Mouse (Mus musculus) telencephalon, adult 2 months (tissue): Measurements from ENCODE around the gene Vamp1.
A peak's percentile ranks its signal among the peaks of the same experiment; 100 is the strongest.

Experiments
- DNase-seq: peaks from one replicate; pipeline ENCODE4 v3.0.0-alpha.2; 2011; ENCODE audit warnings: low read depth, low spot score

Vamp1 gene

DNA sequence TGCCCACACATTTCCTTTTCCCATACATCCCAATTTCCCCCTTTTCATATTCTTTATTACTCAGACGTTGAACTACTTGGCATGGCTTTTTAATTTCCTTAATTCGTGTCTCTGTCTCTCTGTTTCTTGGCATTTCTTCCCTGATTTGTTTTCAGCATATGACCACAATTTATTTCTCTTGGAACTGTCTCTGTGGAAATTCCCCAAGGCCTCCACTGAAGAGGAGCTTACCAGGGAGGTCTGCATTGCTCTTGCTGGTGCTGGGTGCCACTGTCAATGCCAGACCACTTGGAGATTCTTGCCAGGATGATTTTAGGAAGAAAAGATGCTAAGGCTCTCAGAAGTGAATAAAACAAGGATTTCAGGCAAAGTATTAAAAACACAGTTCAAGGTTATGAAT is 2.7 kb upstream of the Vamp1 start:
- DNase-seq: no peak

GRCm38 (mm10) chr6:125213129-125213528 is 2.2 kb upstream of the Vamp1 start:
- DNase-seq: no peak

GRCm38 (mm10) chr6:125213715-125214114 is 1.6 kb upstream of the Vamp1 start:
- no peak for DNase-seq

DNA sequence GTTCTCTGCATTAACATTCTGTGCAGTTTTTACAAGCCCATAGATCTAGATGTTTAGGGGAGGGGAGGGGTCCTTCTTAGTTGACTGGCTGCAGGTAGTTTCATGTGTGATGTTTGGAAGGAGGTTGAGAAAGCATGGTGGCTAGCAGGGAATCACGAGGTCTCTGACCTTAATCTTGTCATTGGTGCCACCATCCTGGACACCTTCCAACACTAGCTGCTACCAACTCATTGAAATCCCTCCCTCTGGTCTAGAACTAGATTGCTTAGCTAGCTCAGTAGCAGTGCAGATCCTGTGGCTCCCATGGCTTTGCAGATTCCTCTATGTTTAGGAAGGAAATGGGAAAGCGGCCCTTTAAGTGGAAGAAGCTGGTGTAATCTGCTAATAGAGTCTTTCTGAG is 1.5 kb downstream of the Vamp1 start:
- no peak for DNase-seq

GRCm38 (mm10) chr6:125217899-125218298 is 2.5 kb downstream of the Vamp1 start:
- no peak for DNase-seq

GRCm38 (mm10) chr6:125218963-125219362 is 3.6 kb downstream of the Vamp1 start:
- DNase-seq: no peak

DNA sequence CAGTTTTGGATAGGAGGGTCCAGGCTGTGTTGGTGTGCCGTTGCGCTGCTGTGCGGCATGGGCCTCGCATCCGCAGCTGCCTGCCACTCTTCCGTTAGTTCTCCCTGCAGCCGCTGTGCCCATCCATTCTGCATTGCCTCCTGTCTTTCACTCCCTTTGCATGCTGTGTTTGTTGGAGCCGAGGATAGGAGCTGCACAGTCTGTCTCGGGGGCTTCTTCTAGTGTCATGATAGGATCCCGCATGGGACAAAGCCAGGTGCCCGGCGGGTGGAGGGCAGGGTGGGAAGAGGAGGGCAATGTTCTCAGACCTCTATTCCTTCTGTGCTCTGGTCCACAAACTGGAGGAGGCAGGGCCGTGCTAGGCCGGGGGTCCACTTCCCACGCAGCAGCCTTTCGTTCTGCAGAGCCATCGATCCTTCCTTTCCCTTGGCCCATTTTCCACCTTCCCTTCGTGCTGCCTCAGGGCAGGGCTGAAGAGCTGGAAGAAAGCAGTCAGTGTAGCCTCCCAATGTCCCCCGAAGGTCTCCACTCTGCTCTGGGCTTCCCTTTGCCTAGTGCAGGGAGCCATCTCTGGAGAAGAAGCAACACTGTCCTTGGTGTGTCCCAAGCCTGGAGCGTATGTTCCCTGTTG is 5.9 kb downstream of the Vamp1 start:
- no peak for DNase-seq

DNA sequence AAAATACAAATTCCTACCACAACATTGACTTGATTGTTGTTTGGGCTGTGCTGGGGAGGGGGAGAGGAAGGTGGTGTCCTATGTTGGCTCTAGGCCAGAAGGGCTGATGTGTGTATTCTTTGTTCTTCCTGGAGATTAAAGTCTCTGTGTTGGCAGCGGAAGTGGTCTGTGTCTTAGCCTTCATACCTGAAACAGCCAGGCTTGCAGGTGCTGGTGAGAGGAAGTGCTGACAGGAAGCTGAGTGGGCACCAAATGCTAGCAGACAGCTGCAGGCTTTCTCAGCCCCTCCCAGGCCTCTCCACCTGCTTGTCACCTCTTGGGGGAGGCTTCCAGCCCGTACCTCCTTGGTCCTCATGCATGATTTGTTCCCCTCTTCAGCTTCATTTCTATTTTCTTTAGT is 6.8 kb downstream of the Vamp1 start:
- DNase-seq: no peak

DNA sequence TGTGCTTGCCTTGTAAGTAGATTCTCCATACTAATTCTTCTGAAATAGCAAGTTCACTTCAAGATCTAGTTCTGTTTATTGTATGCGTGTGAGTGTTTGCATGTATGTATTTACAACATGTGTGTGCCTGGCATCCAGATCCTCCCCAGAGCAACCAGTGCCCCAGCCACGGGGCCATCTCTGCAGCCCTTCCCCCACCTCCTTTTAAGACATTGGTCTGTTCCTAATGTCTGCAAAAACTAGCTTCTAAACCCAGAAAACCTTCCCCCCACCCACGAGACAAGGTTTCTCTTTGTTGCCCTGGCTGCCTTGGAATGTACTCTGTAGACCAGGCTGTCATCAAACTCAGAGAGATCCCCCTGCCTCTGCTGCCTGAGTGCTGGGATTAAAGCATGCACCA is 7.2 kb downstream of the Vamp1 start:
- DNase-seq: no peak

- DNase-seq: peak; percentile 74
These were observed 10.3 kb downstream of the Vamp1 start for GRCm38 (mm10) chr6:125225518-125226115.

DNA sequence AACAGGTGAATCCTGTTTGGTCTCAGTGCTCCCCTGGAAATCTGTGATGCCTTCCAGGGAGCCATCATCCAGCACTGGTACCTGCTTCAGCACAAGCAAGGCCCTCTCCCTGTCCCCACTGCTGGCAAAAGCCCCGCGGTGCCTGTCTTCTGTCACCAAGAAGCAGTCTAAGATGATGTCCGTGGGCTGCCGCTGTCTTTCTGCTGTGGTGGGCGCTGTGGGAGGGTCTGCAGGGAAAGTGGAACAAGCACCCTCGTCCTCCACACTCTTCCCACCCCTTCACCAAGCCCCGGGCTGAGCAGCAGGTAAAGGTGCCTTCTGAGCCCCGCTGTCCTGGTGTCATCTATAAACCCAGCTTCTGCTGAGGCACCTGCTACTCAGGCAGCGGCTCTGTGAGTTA is 15.2 kb downstream of the Vamp1 start:
- DNase-seq: no peak

GRCm38 (mm10) chr6:125231117-125232044 is 16.0 kb downstream of the Vamp1 start, which contains the start of gene Tapbpl:
Tapbpl (minus strand) TSS chr6:125231860.
- DNase-seq: no peak

DNA sequence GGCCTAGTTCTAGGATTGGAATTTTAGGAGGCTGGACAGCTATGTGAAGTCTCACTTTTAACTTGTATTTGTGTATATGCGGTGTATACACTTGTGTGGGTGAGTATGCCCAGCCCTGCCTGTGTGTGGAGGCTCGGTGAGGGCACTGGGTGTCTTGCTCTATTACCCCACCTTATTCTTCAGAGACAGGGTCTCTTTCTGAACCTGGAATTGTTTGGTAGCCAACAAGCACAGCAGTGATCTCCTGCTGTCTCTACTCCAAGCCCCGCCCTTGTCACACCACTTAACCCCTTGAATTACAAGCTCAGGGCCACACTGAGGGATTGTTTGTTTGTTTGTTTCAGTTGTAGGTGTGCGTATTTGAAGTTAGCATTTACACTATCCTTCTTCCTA is 16.7 kb downstream of the Vamp1 start:
- DNase-seq: no peak

DNA sequence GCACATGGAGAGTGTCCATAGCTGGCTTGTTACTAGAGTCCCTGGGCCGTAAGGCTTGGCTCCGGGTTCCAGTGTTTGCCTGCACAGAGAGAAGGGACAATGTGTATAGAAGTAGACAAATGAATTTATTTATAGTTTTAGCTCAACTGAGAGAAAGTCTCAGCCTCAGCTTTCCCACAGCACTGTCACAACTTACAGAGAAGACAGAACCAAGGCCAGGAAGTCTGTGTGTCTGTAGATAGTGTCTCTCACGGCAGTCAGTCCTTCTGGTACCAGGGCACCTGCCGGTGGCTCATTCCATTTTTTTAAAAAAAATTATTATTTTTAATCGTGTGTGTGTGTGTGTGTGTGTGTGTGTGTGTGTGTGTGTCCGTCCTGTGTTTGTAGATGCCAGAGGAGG is 17.2 kb downstream of the Vamp1 start:
- no peak for DNase-seq

DNA sequence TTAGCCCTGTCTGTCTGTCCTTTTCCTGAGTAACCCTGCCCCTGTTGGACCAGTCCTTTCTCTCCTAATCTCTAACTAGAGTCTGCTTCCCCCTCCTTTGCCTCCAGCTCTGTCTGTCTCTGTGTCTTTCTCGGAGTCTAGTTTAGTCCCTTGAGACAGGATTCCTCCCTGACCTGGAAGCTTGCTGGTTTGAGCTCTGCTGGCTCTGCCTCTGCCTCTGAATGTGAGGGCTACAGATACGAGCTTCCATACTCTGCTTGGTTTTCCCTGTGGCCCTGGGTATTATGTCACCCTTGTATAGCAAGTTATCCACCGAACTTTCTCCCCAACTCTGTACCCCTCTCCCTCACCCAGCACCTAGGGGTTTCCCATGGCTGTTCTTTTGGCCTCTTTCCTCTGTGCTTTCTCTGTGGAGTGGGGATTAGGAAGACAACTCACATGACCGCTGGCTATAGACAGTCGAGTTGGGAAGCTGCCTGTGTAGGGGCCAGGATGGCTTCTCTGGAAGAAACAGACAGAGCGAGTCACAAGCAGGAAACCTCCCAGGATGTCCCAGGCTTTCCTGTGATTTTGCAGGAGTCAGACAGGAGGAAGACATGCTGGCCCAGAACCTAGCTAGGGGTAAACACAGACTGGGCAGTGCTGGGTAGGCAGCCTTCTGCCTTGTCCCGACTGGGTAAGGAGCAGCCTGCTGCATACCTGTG is 18.6 kb downstream of the Vamp1 start:
- no peak for DNase-seq

GRCm38 (mm10) chr6:125234520-125234828 is 19.1 kb downstream of the Vamp1 start:
- no peak for DNase-seq

DNA sequence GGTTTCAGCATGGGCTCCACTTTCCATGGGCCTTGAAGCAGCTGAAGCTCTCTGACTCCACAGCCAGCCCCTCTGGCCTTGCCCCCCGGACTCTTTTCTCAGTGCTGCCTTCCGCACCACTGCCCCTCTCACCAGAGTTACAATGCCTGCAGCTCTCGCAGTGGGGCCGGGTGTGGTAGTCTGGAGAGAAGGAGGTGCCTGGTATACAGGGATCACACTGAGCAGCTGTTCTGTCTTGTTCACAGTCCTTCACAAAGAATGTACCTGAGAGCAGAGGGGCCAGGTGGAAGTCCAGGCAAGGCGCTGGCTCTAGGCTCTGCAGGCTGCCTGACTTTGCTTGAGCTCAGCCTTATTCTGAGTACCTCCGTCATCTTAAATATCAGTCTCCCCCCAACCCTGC is 21.0 kb downstream of the Vamp1 start:
- DNase-seq: no peak

- no peak for DNase-seq
These were observed 21.4 kb downstream of the Vamp1 start, which contains the start of gene Cd27 for GRCm38 (mm10) chr6:125236782-125237181. Cd27 (minus strand) TSS chr6:125237010.

DNA sequence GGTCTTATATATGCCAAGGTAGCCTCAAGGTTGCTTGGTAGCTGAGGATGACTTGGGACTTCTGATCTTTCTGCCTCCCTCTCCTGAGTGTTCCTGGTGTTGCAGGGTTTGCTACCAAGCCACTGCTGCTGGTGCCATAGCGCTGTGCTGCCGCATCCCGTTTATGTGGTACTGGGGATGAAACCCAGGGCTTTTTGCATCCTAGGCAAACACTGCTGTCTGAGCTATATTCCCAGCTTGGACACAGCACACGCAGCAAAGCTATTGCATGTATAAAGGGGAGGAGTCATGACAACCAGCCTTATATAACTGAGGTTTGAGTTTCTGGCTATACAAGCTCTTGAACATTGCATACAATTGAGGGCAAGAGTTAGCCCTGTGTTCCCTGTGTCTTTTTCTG is 22.1 kb downstream of the Vamp1 start:
- no peak for DNase-seq

DNA sequence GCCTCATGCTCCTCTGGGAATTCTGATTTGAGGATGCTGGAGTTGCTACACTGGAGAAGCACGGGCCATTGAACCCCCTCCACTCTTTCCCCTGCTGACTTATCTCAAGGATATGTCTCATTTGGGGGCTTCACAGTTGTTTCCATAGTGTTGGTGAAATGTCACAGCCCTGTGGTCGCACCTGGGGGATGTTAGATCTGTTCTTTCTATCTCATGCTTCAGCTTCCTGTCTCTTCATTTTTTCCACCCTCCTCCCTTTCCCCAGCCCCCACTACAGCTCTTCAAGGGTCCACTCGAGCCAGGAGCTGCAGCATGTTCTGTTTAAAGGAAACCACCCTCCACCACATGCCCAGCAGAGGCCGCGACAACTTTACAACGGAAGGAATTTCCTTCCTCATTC is 23.0 kb downstream of the Vamp1 start:
- DNase-seq: no peak

DNA sequence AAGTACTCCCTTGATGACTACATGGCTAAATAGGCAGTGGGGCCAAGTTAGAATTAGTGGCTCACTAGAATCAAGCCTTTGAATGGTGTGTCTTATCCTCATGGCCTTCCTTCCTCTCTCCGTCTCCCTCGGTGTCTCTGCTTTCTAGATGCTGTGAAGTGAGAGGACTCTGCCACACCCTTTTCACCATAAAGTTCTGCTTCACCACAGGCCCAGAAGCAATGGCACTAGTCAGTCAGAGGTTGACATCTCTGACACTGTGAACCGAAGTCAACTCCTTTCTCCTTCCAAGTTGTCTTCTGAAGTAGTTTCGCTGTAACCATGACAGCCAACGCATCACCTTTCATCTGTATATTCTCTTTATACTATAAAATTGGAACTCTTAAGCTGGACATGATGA is 24.2 kb downstream of the Vamp1 start:
- DNase-seq: no peak

DNA sequence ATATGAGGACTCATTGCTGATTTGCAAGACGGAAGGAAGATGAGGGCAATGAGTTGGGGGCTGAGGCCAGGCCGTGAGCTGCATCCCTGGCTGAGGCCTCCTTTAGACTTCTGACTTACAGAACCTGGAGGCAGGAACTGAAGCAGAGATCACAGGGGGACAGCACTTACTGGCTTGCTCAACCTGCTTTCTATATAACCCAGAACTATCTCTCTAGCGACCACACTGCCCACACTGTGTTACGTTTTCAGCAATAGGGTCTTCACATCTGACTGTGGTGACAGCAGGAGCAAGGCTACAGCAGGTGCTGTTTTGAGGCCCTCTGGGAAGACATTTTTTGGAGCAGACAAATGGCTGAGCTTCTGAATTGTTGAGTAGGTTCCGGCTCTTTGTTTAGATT is 25.3 kb downstream of the Vamp1 start:
- DNase-seq: no peak
